Mouse (Mus musculus) kidney, adult 2 months (tissue): ENCODE results near the gene Mark4. TPM values are rescaled to one million over a fixed set of nuclear protein-coding genes. Genes with fewer than 3 reads are reported as not detected.

Experiments
- DNase-seq: peaks from one replicate; pipeline ENCODE4 v3.0.0; 2021
- H3K27ac ChIP-seq: fragments of 200-500 bp; 2 replicates; pipeline ENCODE4 v1.5.1; 2012; ENCODE audit warnings: low read depth, low read length, control low read depth, inconsistent platforms; ENCODE audit not compliant: insufficient read depth
- H3K27me3 ChIP-seq: fragments of 200-500 bp; replicated peaks from 2 replicates; pipeline ENCODE4 v1.6.1; 2012; ENCODE audit warnings: mild to moderate bottlenecking, moderate library complexity, low read length, inconsistent platforms; ENCODE audit not compliant: control insufficient read depth, insufficient read depth
- H3K36me3 ChIP-seq: fragments of 200-500 bp; 2 replicates; pipeline ENCODE4 v1.6.1; 2012; ENCODE audit warnings: mild to moderate bottlenecking, moderate library complexity, low read length, inconsistent platforms; ENCODE audit not compliant: control insufficient read depth, insufficient read depth
- H3K4me1 ChIP-seq: fragments of 200-500 bp; 2 replicates; pipeline ENCODE4 v1.6.1; 2011; ENCODE audit warnings: low read length; ENCODE audit not compliant: control insufficient read depth, insufficient read depth
- H3K4me3 ChIP-seq: fragments of 200-500 bp; 2 replicates; pipeline ENCODE4 v1.5.1; 2011; ENCODE audit warnings: mild to moderate bottlenecking, low read depth, low read length, control low read depth; ENCODE audit not compliant: insufficient read depth
- CTCF ChIP-seq: fragments of 200-500 bp; conservative IDR thresholded peaks from 2 replicates; pipeline ENCODE4 v1.5.1; 2011; ENCODE audit warnings: low read depth, mild to moderate bottlenecking, control low read depth, low read length, moderate library complexity, mixed read lengths; ENCODE audit not compliant: insufficient read depth, insufficient read length
- POLR2A ChIP-seq: fragments of 200-500 bp; IDR thresholded peaks from one replicate; pipeline ENCODE4 v1.6.1; 2011; ENCODE audit warnings: low read depth, low read length, control low read depth
- WGBS: fragments of 180-500 bp; shearing (Covaris S2); methylation state at CpG from one replicate; pipeline ENCODE4 v1.1.7; 2018; 5-methylcytosine and 5-hydroxymethylcytosine counted together
- polyA plus RNA-seq: library from polyadenylated mRNA; depleted of rRNA; stranded (reverse); fragments of >200 nt; gene quantifications from 2 replicates; pipeline ENCODE4 v1.2.3, GENCODE M21; 2012

Mark4 gene
- polyA plus RNA-seq, 1 experiment, result 16.1 TPM

DNA sequence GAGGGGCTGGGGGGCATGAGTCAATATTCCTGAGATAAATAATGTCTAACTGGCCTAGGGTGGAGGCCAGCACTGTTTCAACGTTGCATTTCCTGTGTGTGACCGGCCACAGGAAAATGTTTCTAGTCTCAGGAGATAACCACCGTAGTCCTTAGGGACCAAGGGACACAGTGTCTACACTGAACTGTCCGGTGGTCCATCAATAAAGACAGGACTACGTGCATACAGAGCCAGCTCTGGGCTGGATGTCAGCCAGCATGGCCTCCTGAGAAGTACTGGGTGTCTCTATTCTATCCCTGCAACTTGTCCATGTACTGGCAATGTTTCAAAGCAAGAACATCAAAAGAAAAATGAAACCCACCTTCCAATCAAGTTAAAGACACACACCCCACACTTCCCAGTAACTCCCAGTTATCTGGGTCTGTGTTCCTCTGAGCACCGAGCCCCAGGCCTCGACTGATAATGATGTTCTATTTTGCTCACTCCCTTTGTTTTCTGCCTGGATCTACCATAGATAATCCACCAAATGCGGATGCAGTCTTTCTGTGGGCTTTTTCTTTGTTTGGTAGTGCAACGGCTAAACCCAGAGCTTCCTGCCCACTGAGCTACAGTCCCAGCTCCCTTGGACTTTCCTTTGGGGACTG, 17.1 kb downstream of the Mark4 start:
- H3K4me1 ChIP-seq, result peaks cover 7% of the 10 kb centered on the region
- DNase-seq, result peak; percentile 74
- H3K27ac ChIP-seq, result no peak overlapping the region
- TF ChIP-seq CTCF (no peak), POLR2A (no peak)
- no peaks in the 10 kb centered on the region for H3K36me3 ChIP-seq
- no peak overlapping the region for H3K4me3 ChIP-seq
- 64% methylated on average over 9 of the region's 9 CpGs for WGBS
- H3K27me3 ChIP-seq, result no peaks in the 10 kb centered on the region

GRCm38 (mm10) chr7:19437048-19437447, 21.6 kb downstream of the Mark4 start:
- no peak overlapping the region for H3K4me3 ChIP-seq
- WGBS, result 86% methylated on average over 9 of the region's 9 CpGs
- H3K27me3 ChIP-seq, result no peaks in the 10 kb centered on the region
- H3K4me1 ChIP-seq, result peaks cover 7% of the 10 kb centered on the region
- DNase-seq, result no peak
- H3K27ac ChIP-seq, result no peak overlapping the region
- TF ChIP-seq CTCF, result no peak
- TF ChIP-seq POLR2A, result no peak
- H3K36me3 ChIP-seq, result peaks cover 2% of the 10 kb centered on the region

GRCm38 (mm10) chr7:19436276-19436675, 22.3 kb downstream of the Mark4 start:
- H3K27me3 ChIP-seq, result no peaks in the 10 kb centered on the region
- H3K4me1 ChIP-seq, result peaks cover 7% of the 10 kb centered on the region
- no peak for TF ChIP-seq POLR2A
- no peak for TF ChIP-seq CTCF
- no peak overlapping the region for H3K4me3 ChIP-seq
- H3K27ac ChIP-seq, result no peak overlapping the region
- DNase-seq, result no peak
- peaks cover 4% of the 10 kb centered on the region for H3K36me3 ChIP-seq
- WGBS, result 93% methylated on average over 2 of the region's 2 CpGs

DNA sequence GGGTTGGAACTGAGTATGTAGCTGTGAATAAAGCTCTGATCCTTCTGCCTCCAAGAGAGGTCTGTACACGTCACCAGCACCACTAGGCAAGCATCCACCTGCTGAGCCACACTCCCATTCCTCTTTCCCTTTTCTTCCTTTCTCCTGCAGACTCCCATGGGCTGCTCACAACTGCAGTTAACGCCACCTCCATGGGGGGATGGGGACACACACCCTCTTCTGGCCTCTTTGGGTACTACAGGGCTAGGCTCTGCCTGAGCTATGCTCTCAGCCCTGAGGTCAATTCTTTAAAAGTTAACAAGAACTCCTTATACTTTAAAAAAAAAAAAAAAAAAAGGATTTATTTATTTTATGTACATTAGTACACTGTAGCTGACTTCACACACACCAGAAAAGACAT, 26.1 kb downstream of the Mark4 start:
- no peak for DNase-seq
- TF ChIP-seq CTCF (0 out of 2 replicates have a peak, but pooled peaks have one; percentile 22), POLR2A (no peak)
- H3K4me3 ChIP-seq, result no peak overlapping the region
- no peaks in the 10 kb centered on the region for H3K27me3 ChIP-seq
- peaks cover 4% of the 10 kb centered on the region for H3K36me3 ChIP-seq
- no peaks in the 10 kb centered on the region for H3K4me1 ChIP-seq
- H3K27ac ChIP-seq, result no peak overlapping the region
- WGBS, result 98% methylated on average over 2 of the region's 2 CpGs

DNA sequence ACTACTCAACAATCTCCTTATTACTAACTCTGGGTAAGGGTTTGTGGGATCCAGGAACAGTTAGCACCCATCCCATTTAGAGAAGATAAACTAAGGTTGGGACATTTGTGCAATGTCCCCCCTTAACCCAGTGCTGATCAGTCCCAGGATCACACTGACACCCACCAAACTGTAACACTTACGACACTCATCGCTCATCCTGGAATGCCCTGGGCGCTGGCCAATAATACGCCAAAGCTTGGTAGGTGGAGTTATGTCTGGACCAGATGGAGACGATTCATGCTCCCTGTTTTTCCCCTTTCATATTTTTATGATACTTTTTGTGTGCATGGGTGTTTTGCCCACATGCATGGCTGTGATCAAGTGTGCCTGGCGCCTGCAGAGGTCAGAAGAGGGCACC, 28.2 kb downstream of the Mark4 start:
- Histone ChIP-seq H3K4me3 (no peak overlapping the region), H3K4me1 (no peaks in the 10 kb centered on the region), H3K27me3 (no peaks in the 10 kb centered on the region), H3K36me3 (peaks cover 4% of the 10 kb centered on the region), H3K27ac (no peak overlapping the region)
- DNase-seq, result no peak
- TF ChIP-seq CTCF (no peak), POLR2A (no peak)
- WGBS, result 80% methylated on average over 6 of the region's 6 CpGs

- no peak for DNase-seq
- Histone ChIP-seq H3K27ac (no peak overlapping the region), H3K27me3 (no peaks in the 10 kb centered on the region), H3K4me3 (no peak overlapping the region), H3K36me3 (peaks cover 4% of the 10 kb centered on the region), H3K4me1 (no peaks in the 10 kb centered on the region)
- TF ChIP-seq CTCF, result no peak
- no peak for TF ChIP-seq POLR2A
- 74% methylated on average over 8 of the region's 8 CpGs for WGBS
Observed at GRCm38 (mm10) chr7:19429726-19430125, 28.9 kb downstream of the Mark4 start.

DNA sequence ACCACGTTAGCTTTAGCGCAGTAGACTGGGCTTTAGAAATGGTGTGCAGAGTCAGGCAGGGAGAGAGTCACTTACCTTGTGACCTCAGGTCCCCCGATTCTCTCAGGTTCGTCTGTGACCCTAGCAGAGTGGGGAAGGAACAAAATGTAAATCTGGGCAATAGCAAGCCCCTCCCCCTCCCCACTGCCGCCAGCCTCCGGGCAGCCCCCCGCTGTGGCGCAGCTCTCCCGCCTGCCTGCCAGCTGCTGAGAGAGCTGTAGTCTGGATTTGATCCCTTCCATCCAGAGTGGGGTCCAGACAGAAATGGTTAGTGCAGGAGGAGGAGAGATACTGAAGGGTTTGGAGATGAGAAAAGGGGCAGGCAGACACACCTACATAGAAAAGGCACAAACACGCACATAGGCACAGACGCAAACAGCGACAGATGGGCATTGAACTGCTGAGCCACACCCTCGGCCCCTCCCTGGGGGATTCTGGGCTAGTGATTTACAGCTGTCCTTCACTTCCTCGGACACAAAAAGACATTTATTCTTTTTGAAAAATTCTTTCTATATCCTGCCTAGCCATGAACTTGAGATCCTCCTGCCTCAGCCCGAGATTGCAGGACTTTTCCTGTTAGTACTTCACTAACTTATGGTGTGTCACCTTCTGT, 30.5 kb downstream of the Mark4 start:
- Histone ChIP-seq H3K4me3 (no peak overlapping the region), H3K36me3 (peaks cover 4% of the 10 kb centered on the region), H3K27ac (no peak overlapping the region), H3K27me3 (no peaks in the 10 kb centered on the region), H3K4me1 (no peaks in the 10 kb centered on the region)
- DNase-seq, result no peak
- 79% methylated on average over 15 of the region's 15 CpGs for WGBS
- TF ChIP-seq CTCF (no peak), POLR2A (no peak)

- Histone ChIP-seq H3K27ac (no peak overlapping the region), H3K27me3 (no peaks in the 10 kb centered on the region), H3K36me3 (peaks cover 2% of the 10 kb centered on the region), H3K4me3 (no peak overlapping the region), H3K4me1 (no peaks in the 10 kb centered on the region)
- 92% methylated on average over 6 of the region's 6 CpGs for WGBS
- TF ChIP-seq CTCF, result no peak
- TF ChIP-seq POLR2A, result no peak
- DNase-seq, result no peak
Observed at GRCm38 (mm10) chr7:19426888-19427287, 31.7 kb downstream of the Mark4 start.
